Mouse (Mus musculus) testis, adult 2 months (tissue): ENCODE results near the gene Mark2. TPM values are rescaled to one million over a fixed set of nuclear protein-coding genes. Genes with fewer than 3 reads are reported as not detected.

Experiments
- H3K27ac ChIP-seq: fragments of 200-500 bp; 2 replicates; pipeline ENCODE4 v1.5.1; 2012; ENCODE audit warnings: low read depth, low read length; ENCODE audit not compliant: control insufficient read depth, insufficient read depth
- H3K27me3 ChIP-seq: fragments of 200-500 bp; 2 replicates; pipeline ENCODE4 v1.6.1; 2012; ENCODE audit warnings: mild to moderate bottlenecking, low read length, moderate library complexity; ENCODE audit not compliant: control insufficient read depth, insufficient read depth
- H3K36me3 ChIP-seq: fragments of 200-500 bp; 2 replicates; pipeline ENCODE4 v1.6.1; 2012; ENCODE audit warnings: mild to moderate bottlenecking, low read length; ENCODE audit not compliant: control insufficient read depth, insufficient read depth
- H3K4me1 ChIP-seq: fragments of 200-500 bp; 2 replicates; pipeline ENCODE4 v1.6.1; 2012; ENCODE audit warnings: low read length; ENCODE audit not compliant: control insufficient read depth, insufficient read depth
- H3K4me3 ChIP-seq: fragments of 200-500 bp; 2 replicates; pipeline ENCODE4 v1.5.1; 2012; ENCODE audit warnings: low read depth, mild to moderate bottlenecking, low read length, moderate library complexity, mixed read lengths; ENCODE audit not compliant: control insufficient read depth
- CTCF ChIP-seq: fragments of 200-500 bp; IDR thresholded peaks from 2 replicates; pipeline ENCODE4 v1.5.1; 2012; ENCODE audit warnings: low read depth, mild to moderate bottlenecking, inconsistent platforms, low read length, moderate library complexity; ENCODE audit not compliant: control insufficient read depth, insufficient read depth, insufficient replicate concordance
- POLR2A ChIP-seq: fragments of 200-500 bp; IDR thresholded peaks from 2 replicates; pipeline ENCODE4 v1.6.1; 2012; ENCODE audit warnings: low read depth, mild to moderate bottlenecking, inconsistent platforms, low read length, moderate library complexity; ENCODE audit not compliant: control insufficient read depth
- polyA plus RNA-seq: library from polyadenylated mRNA; depleted of rRNA; stranded (reverse); fragments of >200 nt; gene quantifications from 2 replicates; pipeline ENCODE4 v1.2.3, GENCODE M21; 2012

Mark2 gene
- polyA plus RNA-seq, 1 experiment: 108 TPM

- Histone ChIP-seq H3K27me3 (no peaks in the 10 kb centered on the region), H3K27ac (no peak overlapping the region), H3K4me3 (no peak overlapping the region), H3K4me1 (peaks cover 22% of the 10 kb centered on the region), H3K36me3 (no peaks in the 10 kb centered on the region)
- TF ChIP-seq CTCF: peak; percentile 62; the same call in 1 of the 2 replicates
- TF ChIP-seq POLR2A: no peak
These were observed 77.4 kb downstream of the Mark2 start for GRCm38 (mm10) chr19:7264088-7264765.

DNA sequence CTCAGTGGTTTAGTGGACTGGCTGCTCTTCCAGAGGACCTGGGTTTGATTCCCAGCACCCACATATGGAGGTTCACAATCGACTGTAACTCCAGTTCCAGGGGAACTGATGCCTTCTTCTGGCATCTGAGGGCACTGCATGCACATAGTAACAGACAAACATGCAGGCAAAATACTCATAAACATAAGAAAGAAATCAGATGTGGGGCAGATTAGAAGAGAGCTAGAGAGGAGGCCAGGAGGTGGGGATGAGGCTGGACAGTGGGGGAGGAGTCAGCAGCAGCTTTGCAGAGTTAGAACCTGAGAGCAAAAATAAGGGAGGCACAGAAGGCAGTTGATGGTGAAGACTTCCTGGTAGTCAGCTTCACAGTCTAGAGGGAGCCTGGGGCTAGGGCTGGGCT lies 79.1 kb downstream of the Mark2 start:
- Histone ChIP-seq H3K27ac (no peak overlapping the region), H3K4me3 (no peak overlapping the region), H3K27me3 (no peaks in the 10 kb centered on the region), H3K36me3 (no peaks in the 10 kb centered on the region), H3K4me1 (peaks cover 18% of the 10 kb centered on the region)
- TF ChIP-seq POLR2A (no peak), CTCF (no peak)

DNA sequence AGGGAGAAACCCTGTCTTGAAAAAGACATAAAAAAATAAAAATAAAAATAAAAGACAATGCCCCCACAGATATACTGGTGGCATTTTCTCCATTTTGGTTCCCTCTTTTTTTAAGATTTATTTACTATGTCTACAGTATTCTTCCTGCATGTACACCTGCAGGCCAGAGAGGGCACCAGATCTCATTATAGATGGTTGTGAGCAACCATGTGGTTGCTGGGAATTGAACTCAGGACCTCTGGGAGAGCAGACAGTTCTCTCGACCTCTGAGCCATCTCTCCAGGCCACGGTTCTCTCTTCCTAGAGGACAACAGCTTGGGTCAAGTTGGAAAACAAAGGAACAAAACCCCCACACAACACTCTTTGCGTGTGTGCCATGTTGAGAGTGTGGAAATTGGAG lies 79.7 kb downstream of the Mark2 start:
- no peak overlapping the region for H3K27ac ChIP-seq
- no peak overlapping the region for H3K4me3 ChIP-seq
- TF ChIP-seq CTCF (no peak), POLR2A (no peak)
- H3K36me3 ChIP-seq: no peaks in the 10 kb centered on the region
- H3K4me1 ChIP-seq: peaks cover 12% of the 10 kb centered on the region
- H3K27me3 ChIP-seq: no peaks in the 10 kb centered on the region

DNA sequence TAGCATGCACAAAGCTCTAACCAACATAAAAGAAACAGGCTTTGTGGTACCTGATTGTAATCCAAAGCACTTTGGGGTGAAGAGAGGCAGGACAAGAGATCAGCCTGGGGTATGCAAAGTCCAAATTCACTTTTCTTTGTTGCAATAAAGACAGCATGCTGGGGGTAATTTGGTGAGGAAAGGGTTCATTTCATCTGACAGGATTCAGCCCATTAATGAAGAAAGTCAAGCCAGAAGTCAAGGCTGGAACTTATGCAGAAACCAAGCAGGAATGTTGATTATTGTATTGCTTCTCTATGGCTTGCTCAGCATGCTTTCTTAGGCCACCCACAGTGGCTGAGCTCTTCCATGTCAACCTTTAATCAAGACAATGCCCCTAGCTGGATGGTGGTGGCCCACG lies 80.2 kb downstream of the Mark2 start:
- Histone ChIP-seq H3K4me3 (no peak overlapping the region), H3K36me3 (no peaks in the 10 kb centered on the region), H3K27ac (no peak overlapping the region), H3K27me3 (no peaks in the 10 kb centered on the region), H3K4me1 (peaks cover 9% of the 10 kb centered on the region)
- TF ChIP-seq CTCF: no peak
- TF ChIP-seq POLR2A: no peak

DNA sequence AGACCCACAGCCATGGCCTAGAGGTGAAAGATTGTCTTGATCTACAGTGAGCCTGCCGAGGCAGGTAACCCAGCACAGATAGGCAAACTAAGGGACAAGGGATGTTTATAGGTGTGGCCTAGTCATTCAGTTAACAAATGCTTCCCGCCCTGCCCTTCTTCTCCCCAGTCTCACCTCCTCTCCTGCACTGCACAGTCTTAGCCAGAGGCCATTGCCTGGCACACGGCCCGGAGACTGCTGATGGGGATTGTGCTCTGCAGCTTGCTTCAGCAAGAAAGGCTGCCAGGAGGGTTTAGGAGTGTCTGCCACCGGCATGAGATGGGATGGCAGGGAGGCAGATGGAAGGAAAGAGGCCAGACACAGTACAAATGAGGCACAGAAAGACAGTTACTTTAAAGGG lies 83.8 kb downstream of the Mark2 start:
- H3K36me3 ChIP-seq: no peaks in the 10 kb centered on the region
- no peak overlapping the region for H3K4me3 ChIP-seq
- no peak for TF ChIP-seq POLR2A
- TF ChIP-seq CTCF: no peak
- no peaks in the 10 kb centered on the region; the same call in 1 of the 2 replicates for H3K4me1 ChIP-seq
- H3K27me3 ChIP-seq: no peaks in the 10 kb centered on the region
- H3K27ac ChIP-seq: no peak overlapping the region

DNA sequence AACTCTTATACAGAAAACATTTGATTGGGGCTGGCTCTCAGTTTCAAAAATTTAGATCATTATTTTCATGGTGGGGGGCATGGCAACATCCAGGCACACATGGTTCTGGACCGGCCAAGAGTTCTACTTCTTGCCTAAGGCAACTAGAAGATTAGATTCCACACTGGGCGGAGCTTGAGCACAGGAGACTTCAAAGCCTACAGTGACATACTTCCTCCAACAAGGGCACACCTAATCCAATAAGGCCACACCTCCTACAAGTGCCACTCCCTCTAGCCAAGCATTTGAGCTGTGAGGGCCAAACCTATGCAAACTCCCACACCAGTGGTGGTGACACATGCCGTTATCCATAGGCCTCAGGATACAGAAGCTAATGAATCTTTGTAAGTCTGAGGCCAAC lies 95.6 kb downstream of the Mark2 start:
- peaks cover 8% of the 10 kb centered on the region for H3K4me1 ChIP-seq
- no peak overlapping the region for H3K27ac ChIP-seq
- no peaks in the 10 kb centered on the region for H3K27me3 ChIP-seq
- no peak for TF ChIP-seq CTCF
- no peak for TF ChIP-seq POLR2A
- no peak overlapping the region for H3K4me3 ChIP-seq
- no peaks in the 10 kb centered on the region for H3K36me3 ChIP-seq

- Histone ChIP-seq H3K36me3 (no peaks in the 10 kb centered on the region), H3K4me1 (peaks cover 8% of the 10 kb centered on the region), H3K27me3 (no peaks in the 10 kb centered on the region), H3K4me3 (peak within 1 kb of the TSS; percentile 86), H3K27ac (peak within 1 kb of the TSS; percentile 84)
- TF ChIP-seq POLR2A (peak; percentile 83), CTCF (no peak)
These were observed 100.6 kb downstream of the Mark2 start, which contains the start of gene Naa40 for GRCm38 (mm10) chr19:7240782-7241690. Naa40 (minus strand) TSS chr19:7241183.
